Mouse (Mus musculus) intestine, embryonic 16.5 days (tissue): ENCODE measurements at regions not wholly inside any gene's neighbourhood (a gene's known extent, or its start where the extent isn't known, plus 50 kb on each side); places are given as distances from the start of the nearest gene placed in this dataset.

Source experiments
- ATAC-seq: fragments of 200-750 bp; cut with Nextera tagmentation; 2 replicates; pipeline ENCODE4 v1.8.0; 2017; ENCODE audit warnings: moderate TSS enrichment, moderate library complexity
- H3K27ac ChIP-seq: fragments of 300-500 bp; sonication (generic); 2 replicates; pipeline ENCODE4 v1.5.1; 2014; ENCODE audit warnings: mild to moderate bottlenecking, low read length
- H3K27me3 ChIP-seq: fragments of 300-500 bp; sonication (generic); replicated peaks from 2 replicates; pipeline ENCODE4 v1.6.1; 2014; ENCODE audit warnings: low read length, control low read depth, mixed read lengths; ENCODE audit not compliant: control insufficient read depth, insufficient read depth
- H3K36me3 ChIP-seq: fragments of 300-500 bp; sonication (generic); 2 replicates; pipeline ENCODE4 v1.6.1; 2014; ENCODE audit warnings: low read length, control low read depth; ENCODE audit not compliant: control insufficient read depth, insufficient read depth
- H3K4me1 ChIP-seq: fragments of 300-500 bp; sonication (generic); 2 replicates; pipeline ENCODE4 v1.6.1; 2014; ENCODE audit warnings: low read length, control low read depth, mixed read lengths; ENCODE audit not compliant: control insufficient read depth, insufficient read depth
- H3K4me2 ChIP-seq: fragments of 300-500 bp; sonication (generic); 2 replicates; pipeline ENCODE4 v1.6.1; 2014; ENCODE audit warnings: low read depth, low read length, control low read depth
- H3K4me3 ChIP-seq: fragments of 300-500 bp; sonication (generic); 2 replicates; pipeline ENCODE4 v1.5.1; 2014; ENCODE audit warnings: mild to moderate bottlenecking, low read length
- H3K9ac ChIP-seq: fragments of 300-500 bp; sonication (generic); 2 replicates; pipeline ENCODE4 v1.6.1; 2014; ENCODE audit warnings: low read depth, low read length
- H3K9me3 ChIP-seq: fragments of 300-500 bp; sonication (generic); 2 replicates; pipeline ENCODE4 v1.6.1; 2016; ENCODE audit warnings: low read length, control low read depth; ENCODE audit not compliant: control insufficient read depth
- WGBS: fragments of 180-500 bp; shearing (Covaris S2); extraction: QIAGEN DNeasy Blood & Tissue Kit; methylation state at CpG from one replicate; pipeline ENCODE4 v1.1.7; 2014; 5-methylcytosine and 5-hydroxymethylcytosine counted together

GRCm38 (mm10) chr2:131670876-131671275 lies 108.8 kb upstream of the Adra1d start:
- H3K36me3 ChIP-seq: no peaks in the 10 kb centered on the region
- no peaks in the 10 kb centered on the region for H3K4me1 ChIP-seq
- H3K4me3 ChIP-seq: no peak overlapping the region
- H3K9me3 ChIP-seq: no peaks in the 10 kb centered on the region
- no peak for ATAC-seq
- H3K27ac ChIP-seq: no peak overlapping the region
- H3K4me2 ChIP-seq: no peak overlapping the region
- no peak overlapping the region for H3K9ac ChIP-seq
- no peaks in the 10 kb centered on the region for H3K27me3 ChIP-seq

GRCm38 (mm10) chr2:131667874-131668273 lies 105.8 kb upstream of the Adra1d start:
- H3K9ac ChIP-seq: no peak overlapping the region
- no peak overlapping the region for H3K4me2 ChIP-seq
- no peaks in the 10 kb centered on the region for H3K9me3 ChIP-seq
- whole genome bisulfite sequencing: 78% methylated on average over 2 of the region's 2 CpGs
- ATAC-seq: no peak
- H3K4me3 ChIP-seq: no peak overlapping the region
- H3K27me3 ChIP-seq: no peaks in the 10 kb centered on the region
- H3K4me1 ChIP-seq: no peaks in the 10 kb centered on the region
- no peak overlapping the region for H3K27ac ChIP-seq
- H3K36me3 ChIP-seq: no peaks in the 10 kb centered on the region

DNA sequence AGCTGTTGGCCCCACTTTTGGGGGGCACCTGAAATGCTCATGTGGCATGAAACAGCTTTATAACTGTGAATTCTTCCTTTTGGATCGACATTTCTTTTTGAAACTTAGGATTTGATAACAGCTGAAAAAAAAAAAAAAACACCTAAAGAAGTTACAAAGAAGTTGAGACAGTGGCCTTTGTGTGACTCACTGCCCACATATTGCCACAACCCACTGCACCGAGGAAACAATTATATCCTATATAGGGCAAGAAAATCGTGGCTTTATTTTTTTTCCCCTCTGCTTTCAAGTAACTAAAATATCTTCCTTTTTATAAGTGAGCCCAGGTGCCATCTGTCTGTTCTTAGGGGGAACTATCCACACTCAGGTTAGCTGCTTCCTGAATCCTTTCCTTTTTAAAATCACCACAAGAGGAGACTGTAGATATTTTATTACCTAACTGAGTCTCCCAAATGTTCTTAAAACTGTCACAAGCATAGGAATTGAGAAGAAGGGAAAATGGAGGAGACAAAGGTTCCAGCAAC lies 104.8 kb upstream of the Adra1d start:
- no peak overlapping the region for H3K9ac ChIP-seq
- no peaks in the 10 kb centered on the region for H3K27me3 ChIP-seq
- no peak overlapping the region for H3K27ac ChIP-seq
- no peak overlapping the region for H3K4me3 ChIP-seq
- ATAC-seq: no peak
- 75% methylated on average over 3 of the region's 3 CpGs for WGBS
- H3K4me2 ChIP-seq: no peak overlapping the region
- H3K36me3 ChIP-seq: no peaks in the 10 kb centered on the region
- H3K4me1 ChIP-seq: no peaks in the 10 kb centered on the region
- H3K9me3 ChIP-seq: no peaks in the 10 kb centered on the region

DNA sequence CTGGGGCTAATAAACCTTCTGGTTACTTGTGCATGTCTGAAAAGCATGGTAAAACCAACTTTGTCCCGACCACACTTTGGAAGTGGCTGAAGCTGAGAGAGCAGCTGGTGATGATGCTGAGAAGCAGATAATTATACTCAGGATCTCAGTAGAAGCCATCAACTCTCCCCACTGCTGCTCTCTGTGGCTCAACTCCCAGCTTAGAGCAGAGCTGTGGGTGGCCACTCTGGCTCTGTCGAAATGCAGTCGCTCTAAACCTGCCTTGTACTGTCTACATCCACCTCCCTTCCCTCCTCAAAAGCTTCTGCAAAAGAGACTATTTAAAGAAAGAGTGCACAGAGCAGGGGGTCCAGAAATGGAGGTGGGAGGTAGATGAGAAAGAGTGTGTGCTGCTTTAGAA lies 102.5 kb upstream of the Adra1d start:
- WGBS: 86% methylated on average over 3 of the region's 3 CpGs
- no peak overlapping the region for H3K4me3 ChIP-seq
- H3K27ac ChIP-seq: no peak overlapping the region
- no peak for ATAC-seq
- no peaks in the 10 kb centered on the region for H3K36me3 ChIP-seq
- no peak overlapping the region for H3K4me2 ChIP-seq
- H3K27me3 ChIP-seq: no peaks in the 10 kb centered on the region
- H3K9me3 ChIP-seq: no peaks in the 10 kb centered on the region
- no peaks in the 10 kb centered on the region for H3K4me1 ChIP-seq
- no peak overlapping the region for H3K9ac ChIP-seq

GRCm38 (mm10) chr2:131663199-131663809 lies 101.2 kb upstream of the Adra1d start:
- Histone ChIP-seq H3K4me2 (no peak overlapping the region), H3K27ac (no peak overlapping the region)
- 68% methylated on average over 8 of the region's 8 CpGs for WGBS

DNA sequence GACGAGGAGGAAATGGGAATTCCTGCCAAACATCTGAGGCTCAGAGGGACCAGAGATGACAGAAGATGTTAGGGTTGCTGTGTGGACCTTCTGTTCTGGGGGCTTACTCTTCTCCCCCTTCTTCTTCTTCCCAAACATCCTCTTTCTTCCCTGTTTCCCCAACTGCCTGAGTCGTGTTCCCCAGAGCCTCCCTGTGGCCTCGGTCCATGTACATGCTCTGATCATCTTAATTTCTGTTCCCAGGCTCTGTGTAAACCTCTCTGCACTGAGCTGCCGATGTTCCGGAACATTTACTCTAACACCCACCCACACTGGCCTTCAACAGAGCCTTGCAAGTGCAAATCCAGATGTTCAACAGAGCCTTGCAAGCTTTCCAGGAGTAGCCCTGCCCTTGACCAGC lies 90.1 kb upstream of the Adra1d start:
- Histone ChIP-seq H3K4me3 (no peak overlapping the region), H3K27me3 (no peaks in the 10 kb centered on the region), H3K36me3 (no peaks in the 10 kb centered on the region), H3K4me2 (no peak overlapping the region), H3K4me1 (no peaks in the 10 kb centered on the region), H3K27ac (no peak overlapping the region), H3K9me3 (no peaks in the 10 kb centered on the region), H3K9ac (no peak overlapping the region)
- 56% methylated on average over 5 of the region's 5 CpGs for WGBS
- no peak for ATAC-seq

More at GRCm38 (mm10) chr2:131663199-131663809, 101.2 kb upstream of the Adra1d start:
- Histone ChIP-seq H3K4me1 (no peaks in the 10 kb centered on the region), H3K4me3 (no peak overlapping the region), H3K9ac (no peak overlapping the region), H3K9me3 (no peaks in the 10 kb centered on the region), H3K36me3 (no peaks in the 10 kb centered on the region), H3K27me3 (no peaks in the 10 kb centered on the region)
- ATAC-seq: no peak

GRCm38 (mm10) chr2:131650611-131651153 lies 88.6 kb upstream of the Adra1d start:
- H3K36me3 ChIP-seq: no peaks in the 10 kb centered on the region
- H3K4me1 ChIP-seq: no peaks in the 10 kb centered on the region
- H3K4me2 ChIP-seq: no peak overlapping the region
- no peak for ATAC-seq
- no peaks in the 10 kb centered on the region for H3K9me3 ChIP-seq
- 68% methylated on average over 9 of the region's 9 CpGs for WGBS
- no peaks in the 10 kb centered on the region for H3K27me3 ChIP-seq
- H3K4me3 ChIP-seq: no peak overlapping the region
- no peak overlapping the region for H3K27ac ChIP-seq
- no peak overlapping the region for H3K9ac ChIP-seq

DNA sequence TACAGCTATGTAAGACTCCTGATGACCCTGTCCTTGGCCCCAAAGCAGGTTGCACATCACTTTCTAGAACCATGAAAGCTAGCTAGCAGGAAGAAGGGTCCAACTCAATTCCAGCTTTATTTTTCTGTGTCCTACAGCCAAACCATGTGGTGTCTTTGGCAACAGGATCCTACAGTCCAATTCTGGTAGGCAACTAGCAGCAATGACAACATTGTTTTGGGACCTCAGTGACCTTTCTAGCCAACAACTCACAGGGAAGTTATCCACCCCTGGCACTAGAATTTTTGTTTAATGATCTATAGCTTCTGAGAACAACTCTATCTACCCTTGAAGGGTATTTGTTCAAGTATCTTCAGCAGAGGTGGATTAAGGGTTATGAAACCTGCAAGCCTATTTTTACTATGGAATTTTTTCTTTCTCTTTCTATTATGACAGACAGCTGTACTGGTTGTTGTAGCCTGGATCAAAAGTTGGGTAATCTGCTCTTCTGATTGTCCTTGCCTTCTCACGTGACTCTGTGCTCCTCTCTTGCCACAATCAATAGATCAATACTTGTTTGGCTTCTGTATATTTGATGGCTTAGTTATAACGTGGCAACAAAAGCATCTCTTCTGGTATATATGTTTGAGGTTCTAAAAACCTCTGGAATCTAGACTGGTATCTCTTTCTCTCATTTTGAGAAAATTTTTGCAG lies 82.2 kb upstream of the Adra1d start:
- Histone ChIP-seq H3K4me2 (no peak overlapping the region), H3K9me3 (no peaks in the 10 kb centered on the region), H3K27ac (no peak overlapping the region), H3K27me3 (no peaks in the 10 kb centered on the region), H3K36me3 (no peaks in the 10 kb centered on the region), H3K9ac (no peak overlapping the region), H3K4me3 (no peak overlapping the region), H3K4me1 (no peaks in the 10 kb centered on the region)
- WGBS: 61% methylated on average over 2 of the region's 2 CpGs
- no peak for ATAC-seq

GRCm38 (mm10) chr2:131642456-131642855 lies 80.4 kb upstream of the Adra1d start:
- Histone ChIP-seq H3K9ac (no peak overlapping the region), H3K4me1 (no peaks in the 10 kb centered on the region), H3K4me2 (no peak overlapping the region), H3K27me3 (no peaks in the 10 kb centered on the region), H3K36me3 (no peaks in the 10 kb centered on the region), H3K27ac (no peak overlapping the region), H3K4me3 (no peak overlapping the region), H3K9me3 (no peaks in the 10 kb centered on the region)
- WGBS: 82% methylated on average over 3 of the region's 3 CpGs
- ATAC-seq: no peak
